Mouse (Mus musculus): ENCODE measurements around the gene Bbs2. TPM values are rescaled to one million over a fixed set of nuclear protein-coding genes. Genes with fewer than 3 reads are reported as not detected.

The Bbs2 gene
- polyA plus RNA-seq, 1 experiment from 2014 or later: 13.3 TPM

- Histone ChIP-seq H3K9me3 (replicated peaks) (no peaks in the 10 kb centered on the region), H3K4me3 (no peak overlapping the region), H3K27ac (no peak overlapping the region), H3K36me3 (no peaks in the 10 kb centered on the region), H3K4me1 (peaks cover 21% of the 10 kb centered on the region), H3K27me3 (ENCODE audit: low read depth, poor library complexity, severe bottlenecking) (no peaks in the 10 kb centered on the region)
- no peak for DNase-seq (ENCODE audit: low spot score)
- 84% methylated on average over 9 of the region's 9 CpGs for WGBS
Observed at GRCm38 (mm10) chr8:94121625-94122024, 22.9 kb upstream of the Bbs2 start.

DNA sequence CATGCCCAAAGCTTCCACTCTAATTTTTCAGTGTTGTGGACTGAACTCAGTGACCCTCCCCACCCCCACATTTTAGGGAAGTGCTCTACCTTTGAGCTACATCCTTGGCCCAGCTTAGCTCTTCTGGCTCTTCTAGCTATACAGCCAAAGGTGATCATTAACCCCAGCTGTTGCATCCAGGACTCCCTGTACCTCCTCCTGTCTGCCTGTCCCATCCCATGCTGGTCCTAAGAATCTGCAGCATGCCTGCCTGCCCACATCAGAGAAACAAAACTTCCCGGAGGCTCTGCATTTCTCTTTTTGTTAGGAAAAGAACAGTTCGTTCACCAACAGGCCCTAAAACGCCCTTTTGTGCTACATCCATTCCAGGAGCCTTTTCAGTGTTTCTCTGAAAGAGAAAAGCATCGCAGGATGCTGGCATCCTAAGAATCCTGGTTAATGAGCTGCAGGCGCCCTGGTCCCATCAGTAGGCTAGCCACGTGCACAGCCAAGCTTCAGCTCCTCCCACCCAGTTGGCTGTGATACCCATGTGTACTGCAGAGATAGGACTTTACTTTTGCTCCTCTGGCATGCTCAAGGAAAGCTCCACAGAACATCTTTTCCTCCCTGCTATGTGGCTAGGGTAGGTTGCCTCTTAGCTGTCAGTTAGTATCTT is 20.2 kb upstream of the Bbs2 start:
- no peaks in the 10 kb centered on the region for H3K27me3 ChIP-seq (ENCODE audit: low read depth, poor library complexity, severe bottlenecking)
- H3K27ac ChIP-seq: peak overlapping the region; percentile 70; the same call in 1 of the 2 replicates
- no peak overlapping the region for H3K4me3 ChIP-seq

DNA sequence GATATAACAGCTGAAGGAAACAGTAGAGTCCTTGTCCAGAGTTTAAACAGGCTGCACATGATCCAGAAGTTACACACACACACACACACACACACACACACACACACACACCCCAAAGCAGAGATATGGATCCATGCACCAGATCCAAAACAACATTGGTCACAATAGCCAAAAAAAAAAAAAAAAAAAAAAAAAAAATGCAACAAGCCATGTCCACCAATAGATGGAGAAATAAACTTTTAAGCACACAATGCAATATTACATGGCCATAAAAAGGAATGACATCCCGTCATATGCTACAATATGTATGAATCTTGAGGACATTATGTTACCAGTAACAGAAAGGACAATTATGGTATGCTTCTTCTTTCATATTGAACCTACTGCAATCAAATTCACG is 15.2 kb upstream of the Bbs2 start:
- peaks cover 6% of the 10 kb centered on the region for H3K4me1 ChIP-seq
- H3K27ac ChIP-seq: no peak overlapping the region
- H3K9me3 ChIP-seq (replicated peaks): no peaks in the 10 kb centered on the region
- 90% methylated on average over 2 of the region's 2 CpGs for WGBS
- H3K27me3 ChIP-seq (ENCODE audit: low read depth, poor library complexity, severe bottlenecking): no peaks in the 10 kb centered on the region
- H3K4me3 ChIP-seq: no peak overlapping the region
- no peaks in the 10 kb centered on the region for H3K36me3 ChIP-seq
- no peak for DNase-seq (ENCODE audit: low spot score)

More for the DNA sequence above, 20.2 kb upstream of the Bbs2 start:
- WGBS: 16% methylated on average over 6 of the region's 6 CpGs
- Histone ChIP-seq H3K9me3 (replicated peaks) (no peaks in the 10 kb centered on the region), H3K36me3 (no peaks in the 10 kb centered on the region), H3K4me1 (peaks cover 21% of the 10 kb centered on the region)
- peak; percentile 36 for DNase-seq (ENCODE audit: low spot score)

DNA sequence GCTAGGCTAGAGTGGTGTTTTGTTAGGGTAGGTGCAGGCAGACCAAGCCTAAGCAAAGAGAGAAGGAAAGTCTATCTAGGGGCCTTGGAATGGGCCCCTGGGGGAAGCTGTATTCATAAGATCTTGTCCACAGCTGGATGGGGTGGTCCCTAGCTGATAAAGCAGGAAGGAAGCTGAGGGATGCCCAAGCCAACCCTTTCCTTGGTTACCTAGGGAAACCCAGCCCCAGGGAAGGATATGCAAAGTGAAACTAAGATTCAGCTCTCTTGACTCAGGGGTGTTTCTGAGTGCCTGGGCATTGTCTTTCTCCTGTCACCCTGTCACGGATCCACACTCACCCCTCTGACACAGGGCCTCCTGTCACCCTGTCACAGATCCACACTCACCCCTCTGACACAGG is 14.7 kb upstream of the Bbs2 start:
- Histone ChIP-seq H3K36me3 (no peaks in the 10 kb centered on the region), H3K4me3 (no peak overlapping the region), H3K27me3 (ENCODE audit: low read depth, poor library complexity, severe bottlenecking) (no peaks in the 10 kb centered on the region), H3K27ac (no peak overlapping the region), H3K9me3 (replicated peaks) (no peaks in the 10 kb centered on the region), H3K4me1 (peaks cover under 1% of the 10 kb centered on the region)
- DNase-seq (ENCODE audit: low spot score): no peak
- 52% methylated on average over 1 of the region's 1 CpGs for WGBS

DNA sequence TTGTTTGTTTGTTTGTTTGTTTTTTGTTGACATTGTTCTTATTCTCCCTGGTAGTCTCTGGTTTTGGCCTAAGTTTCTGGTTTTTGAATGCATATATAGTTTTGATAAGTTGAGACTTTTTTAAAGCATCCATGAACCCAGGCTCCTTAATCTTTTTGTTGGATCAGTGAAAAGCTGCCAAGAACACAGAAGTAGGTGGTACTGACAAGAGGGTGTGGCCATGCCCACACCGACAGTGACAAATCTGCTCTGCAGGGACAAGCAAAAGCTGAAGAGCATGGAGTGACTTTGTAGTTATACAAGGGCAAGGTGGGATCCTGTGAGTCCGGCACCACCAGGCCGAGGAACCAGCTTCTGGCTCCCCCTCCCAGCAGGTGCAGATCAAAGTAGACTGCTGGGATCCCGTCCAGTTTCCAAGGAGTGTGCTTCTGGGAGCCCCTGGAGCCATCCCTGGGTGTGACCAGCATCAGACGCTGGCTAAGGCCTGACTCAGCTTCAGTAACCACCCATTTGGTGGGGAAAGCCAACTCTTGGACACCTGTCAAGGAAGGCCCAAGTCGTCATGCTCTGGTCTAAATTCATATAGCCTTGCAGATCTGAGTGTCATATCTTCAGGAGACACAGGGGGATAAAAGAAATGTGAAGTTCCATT is 11.9 kb upstream of the Bbs2 start:
- no peak for DNase-seq (ENCODE audit: low spot score)
- 54% methylated on average over 6 of the region's 6 CpGs for WGBS
- Histone ChIP-seq H3K27me3 (ENCODE audit: low read depth, poor library complexity, severe bottlenecking) (no peaks in the 10 kb centered on the region), H3K27ac (no peak overlapping the region), H3K36me3 (no peaks in the 10 kb centered on the region), H3K9me3 (replicated peaks) (no peaks in the 10 kb centered on the region), H3K4me3 (no peak overlapping the region), H3K4me1 (no peaks in the 10 kb centered on the region)

DNA sequence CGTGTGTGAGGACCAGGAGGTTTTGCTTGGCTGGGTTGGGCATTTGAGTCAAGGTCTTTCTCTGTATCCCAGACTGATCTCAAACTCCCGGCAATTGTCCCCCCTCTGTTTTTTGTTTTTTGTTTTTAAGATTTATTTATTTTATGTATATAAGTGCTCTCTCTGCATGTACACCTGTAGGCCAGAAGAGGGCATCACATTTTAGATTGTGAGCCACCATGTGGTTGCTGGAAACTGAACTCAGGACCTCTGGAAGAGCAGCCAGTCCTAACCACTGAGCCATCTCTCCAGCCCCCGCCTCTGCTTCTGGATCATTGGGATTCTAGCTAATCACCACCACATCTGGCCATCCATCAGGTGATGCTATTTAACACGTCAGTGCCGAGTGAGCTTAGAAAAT is 11.1 kb upstream of the Bbs2 start:
- Histone ChIP-seq H3K27me3 (ENCODE audit: low read depth, poor library complexity, severe bottlenecking) (no peaks in the 10 kb centered on the region), H3K27ac (no peak overlapping the region), H3K36me3 (no peaks in the 10 kb centered on the region), H3K4me1 (no peaks in the 10 kb centered on the region), H3K9me3 (replicated peaks) (no peaks in the 10 kb centered on the region), H3K4me3 (no peak overlapping the region)
- no peak for DNase-seq (ENCODE audit: low spot score)
- WGBS: 72% methylated on average over 5 of the region's 5 CpGs

DNA sequence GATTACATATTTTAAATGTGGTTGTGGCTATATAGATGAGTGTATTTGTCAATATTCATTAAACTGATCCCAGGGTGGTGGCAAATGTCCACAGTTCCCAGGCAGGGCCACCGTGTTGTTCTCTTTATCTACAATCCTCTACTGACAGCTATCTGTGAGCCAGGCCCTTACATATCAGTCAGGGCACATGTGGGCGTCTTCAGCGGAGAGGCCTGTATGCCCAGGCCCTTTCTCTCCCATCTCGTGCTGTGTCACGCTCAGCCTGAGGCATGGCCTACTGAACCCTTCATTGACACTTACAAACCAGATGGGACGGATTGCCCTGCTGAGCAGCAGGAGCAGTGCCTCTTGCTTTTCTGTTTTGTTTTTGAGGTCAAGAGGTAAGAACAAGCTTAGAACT is 10.7 kb upstream of the Bbs2 start:
- H3K36me3 ChIP-seq: no peaks in the 10 kb centered on the region
- H3K4me1 ChIP-seq: no peaks in the 10 kb centered on the region
- H3K27ac ChIP-seq: no peak overlapping the region
- WGBS: 74% methylated on average over 6 of the region's 6 CpGs
- no peaks in the 10 kb centered on the region for H3K9me3 ChIP-seq (replicated peaks)
- H3K4me3 ChIP-seq: no peak overlapping the region
- H3K27me3 ChIP-seq (ENCODE audit: low read depth, poor library complexity, severe bottlenecking): no peaks in the 10 kb centered on the region
- DNase-seq (ENCODE audit: low spot score): no peak

DNA sequence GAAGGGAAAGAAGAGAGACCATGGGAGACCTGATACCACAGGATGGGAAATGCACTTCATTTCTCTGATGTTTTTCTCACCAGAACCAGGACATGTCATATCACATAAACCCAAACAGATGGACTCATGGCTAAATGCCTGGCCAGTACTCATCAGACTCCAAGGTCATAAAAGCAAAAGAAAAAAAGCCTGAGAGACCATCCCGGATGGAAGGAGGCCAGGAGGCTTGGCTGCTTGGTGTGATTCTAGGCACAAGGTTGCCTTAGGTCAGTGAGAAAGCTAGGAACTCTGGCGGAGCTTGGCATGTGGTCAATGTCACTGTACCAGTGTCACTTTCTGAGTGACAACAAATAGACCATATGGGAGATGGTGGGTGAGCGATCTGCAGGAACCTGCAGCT is 9.1 kb upstream of the Bbs2 start:
- H3K36me3 ChIP-seq: no peaks in the 10 kb centered on the region
- WGBS: 68% methylated on average over 3 of the region's 3 CpGs
- no peak for DNase-seq (ENCODE audit: low spot score)
- H3K4me3 ChIP-seq: no peak overlapping the region
- no peaks in the 10 kb centered on the region for H3K27me3 ChIP-seq (ENCODE audit: low read depth, poor library complexity, severe bottlenecking)
- H3K9me3 ChIP-seq (replicated peaks): no peaks in the 10 kb centered on the region
- H3K27ac ChIP-seq: no peak overlapping the region
- no peaks in the 10 kb centered on the region for H3K4me1 ChIP-seq

DNA sequence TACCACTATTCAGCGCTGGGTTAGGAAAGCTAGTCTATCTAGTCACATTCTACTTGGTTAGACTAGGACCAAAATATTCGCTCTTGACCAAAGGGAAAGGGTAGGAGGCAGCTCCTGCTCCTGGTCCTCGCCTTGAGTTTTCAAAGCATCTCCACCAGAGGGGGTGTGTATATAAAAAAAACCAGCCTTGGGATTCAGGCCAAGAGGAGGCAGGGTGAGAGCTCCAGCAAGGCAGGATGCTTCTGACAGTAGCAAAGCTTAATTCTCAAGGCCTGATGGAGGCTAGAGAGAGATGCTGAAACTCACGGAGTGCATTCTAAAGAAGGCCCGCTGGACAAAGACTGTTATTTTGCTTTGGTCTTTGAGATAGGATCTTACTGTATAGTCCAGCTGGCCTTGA is 5.4 kb upstream of the Bbs2 start:
- Histone ChIP-seq H3K36me3 (no peaks in the 10 kb centered on the region), H3K27me3 (ENCODE audit: low read depth, poor library complexity, severe bottlenecking) (peaks cover 6% of the 10 kb centered on the region; the same call in 1 of the 2 replicates), H3K4me1 (no peaks in the 10 kb centered on the region), H3K27ac (no peak overlapping the region), H3K9me3 (replicated peaks) (no peaks in the 10 kb centered on the region), H3K4me3 (no peak overlapping the region)
- no peak for DNase-seq (ENCODE audit: low spot score)
- 57% methylated on average over 5 of the region's 5 CpGs for WGBS

DNA sequence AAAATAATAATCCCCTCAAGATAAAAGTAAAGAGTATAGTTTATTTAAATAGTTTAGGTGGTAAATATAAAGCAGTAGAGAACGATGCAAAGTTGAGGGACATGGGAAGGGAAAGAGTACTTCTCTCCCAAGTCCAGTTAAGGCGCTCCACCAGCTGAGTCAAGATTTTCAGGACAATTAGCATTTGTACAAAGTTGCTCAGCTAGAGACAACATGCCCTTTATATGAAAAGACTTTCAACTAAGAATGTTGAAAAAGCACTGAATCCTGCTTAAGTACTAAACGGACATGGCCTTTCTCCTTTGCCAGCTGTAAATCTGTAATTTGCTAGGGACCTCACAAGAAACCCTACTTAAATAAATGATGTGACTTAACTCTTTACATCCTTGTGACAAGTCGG is 268 bp upstream of the Bbs2 start:
- peak overlapping the region; percentile 95 for H3K27ac ChIP-seq
- peak overlapping the region; percentile 74 for H3K4me3 ChIP-seq

GRCm38 (mm10) chr8:94094281-94094680 is 4.4 kb downstream of the Bbs2 start:
- no peak for DNase-seq (ENCODE audit: low spot score)
- Histone ChIP-seq H3K9me3 (replicated peaks) (no peaks in the 10 kb centered on the region), H3K4me1 (peaks cover 13% of the 10 kb centered on the region), H3K4me3 (no peak overlapping the region), H3K36me3 (no peaks in the 10 kb centered on the region), H3K27me3 (ENCODE audit: low read depth, poor library complexity, severe bottlenecking) (no peaks in the 10 kb centered on the region), H3K27ac (no peak overlapping the region)
- WGBS: 80% methylated on average over 6 of the region's 6 CpGs

More for the DNA sequence above, 268 bp upstream of the Bbs2 start:
- peaks cover 6% of the 10 kb centered on the region; the same call in 1 of the 2 replicates for H3K27me3 ChIP-seq (ENCODE audit: low read depth, poor library complexity, severe bottlenecking)
- H3K36me3 ChIP-seq: no peaks in the 10 kb centered on the region
- H3K9me3 ChIP-seq (replicated peaks): no peaks in the 10 kb centered on the region
- WGBS: 59% methylated on average over 4 of the region's 4 CpGs
- H3K4me1 ChIP-seq: peaks cover 13% of the 10 kb centered on the region
- no peak for DNase-seq (ENCODE audit: low spot score)

DNA sequence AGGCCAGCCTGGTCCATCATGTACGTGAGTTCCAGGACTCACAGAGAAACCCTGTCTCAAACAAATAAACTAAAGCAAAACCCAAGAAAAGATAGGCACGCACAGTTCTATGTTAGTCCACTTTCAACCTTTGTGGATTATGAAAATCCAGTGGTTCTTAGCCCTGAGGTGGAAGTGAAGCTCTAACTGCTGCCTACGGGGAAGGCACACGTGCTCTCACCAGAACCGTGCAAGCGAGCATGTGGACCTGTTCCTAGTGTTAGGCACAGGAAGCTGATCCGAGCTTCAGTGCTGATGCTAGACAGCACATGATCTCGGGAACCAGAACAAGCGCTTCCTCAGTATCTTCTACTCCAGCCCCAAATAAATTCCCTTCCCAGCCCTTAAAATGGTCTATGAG is 5.9 kb downstream of the Bbs2 start:
- DNase-seq (ENCODE audit: low spot score): no peak
- Histone ChIP-seq H3K4me3 (no peak overlapping the region), H3K36me3 (no peaks in the 10 kb centered on the region), H3K27ac (no peak overlapping the region), H3K4me1 (peaks cover 6% of the 10 kb centered on the region), H3K9me3 (replicated peaks) (no peaks in the 10 kb centered on the region), H3K27me3 (ENCODE audit: low read depth, poor library complexity, severe bottlenecking) (no peaks in the 10 kb centered on the region)
- 90% methylated on average over 9 of the region's 9 CpGs for WGBS

GRCm38 (mm10) chr8:94089715-94090114 is 9.0 kb downstream of the Bbs2 start:
- Histone ChIP-seq H3K4me3 (no peak overlapping the region), H3K4me1 (no peaks in the 10 kb centered on the region), H3K27ac (no peak overlapping the region), H3K36me3 (peaks cover 6% of the 10 kb centered on the region), H3K9me3 (replicated peaks) (no peaks in the 10 kb centered on the region), H3K27me3 (ENCODE audit: low read depth, poor library complexity, severe bottlenecking) (no peaks in the 10 kb centered on the region)
- DNase-seq (ENCODE audit: low spot score): no peak
- 79% methylated on average over 6 of the region's 6 CpGs for WGBS

Measured in limb, embryonic 10.5 days (tissue).